Mouse (Mus musculus) adrenal gland, adult (tissue): ENCODE measurements at regions not wholly inside any gene's neighbourhood (a gene's known extent, or its start where the extent isn't known, plus 50 kb on each side); places are given as distances from the start of the nearest gene placed in this dataset.

ENCODE experiments used
- DNase-seq, 2 experiments: peaks; one replicate each; pipeline ENCODE4 v3.0.0; 2022 to 2023; ENCODE audit warnings: low spot score in 1 of 2; ENCODE audit not compliant: inconsistent age in 2 of 2

DNA sequence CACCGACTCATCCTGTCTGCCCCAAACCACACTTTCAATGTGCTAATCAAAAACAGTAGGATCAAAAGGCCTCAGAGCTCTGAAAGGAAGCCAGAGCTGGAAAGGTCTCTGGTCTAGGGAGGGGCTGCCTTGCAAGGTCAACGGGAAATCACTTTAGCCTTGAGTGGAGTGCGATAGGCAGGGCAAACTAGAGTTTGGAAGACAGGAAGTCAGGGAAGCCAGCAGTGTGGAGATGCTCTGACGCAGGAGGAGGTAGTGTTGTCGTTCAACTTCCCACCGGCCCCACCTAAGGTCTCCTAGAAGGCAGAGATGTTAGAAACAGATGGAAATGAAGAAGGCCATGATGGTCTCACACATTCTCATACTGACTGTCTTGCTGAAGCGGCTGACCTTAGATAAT is 52.0 kb upstream of the Trp53i11 start:
- DNase-seq = peak; percentile 75 to 87

- no peak for DNase-seq
Observed at GRCm38 (mm10) chr2:93133301-93133971, 53.9 kb upstream of the Trp53i11 start.

- peak; percentile 81 to 92 for DNase-seq
Observed at GRCm38 (mm10) chr2:93131825-93132623, 55.3 kb upstream of the Trp53i11 start.

GRCm38 (mm10) chr2:93131236-93131635 is 56.1 kb upstream of the Trp53i11 start:
- DNase-seq = no peak

- no peak for DNase-seq
Observed at GRCm38 (mm10) chr2:93129176-93129575, 58.2 kb upstream of the Trp53i11 start.

GRCm38 (mm10) chr2:93126595-93127165 is 60.7 kb upstream of the Trp53i11 start:
- DNase-seq = peak; percentile 85 to 92

GRCm38 (mm10) chr2:93126112-93126511 is 61.2 kb upstream of the Trp53i11 start:
- no peak for DNase-seq

GRCm38 (mm10) chr2:93124866-93125467 is 62.4 kb upstream of the Trp53i11 start:
- DNase-seq = peak; percentile 50 to 80

DNA sequence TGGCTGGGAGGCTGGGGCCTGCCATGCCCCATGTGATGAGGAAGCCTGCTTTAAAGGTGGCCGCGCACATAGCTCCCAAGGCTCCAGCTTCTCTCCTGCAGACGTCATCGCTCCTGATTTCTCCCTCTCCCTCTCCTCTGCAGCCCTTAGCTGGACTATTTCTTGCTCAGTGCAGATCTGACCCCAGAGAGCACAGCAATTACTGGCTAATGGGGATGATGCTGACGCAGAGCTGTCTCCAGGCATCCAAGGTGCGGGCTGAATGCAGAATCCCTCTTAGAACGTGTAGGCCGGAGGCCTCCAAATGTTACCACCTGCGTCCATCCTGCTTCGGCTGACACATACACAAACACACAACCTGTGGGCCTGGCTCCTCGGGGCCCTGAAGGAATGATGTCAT is 63.5 kb upstream of the Trp53i11 start:
- DNase-seq = no peak

GRCm38 (mm10) chr2:93120386-93120785 is 67.0 kb upstream of the Trp53i11 start:
- DNase-seq = no peak

GRCm38 (mm10) chr2:93119001-93119400 is 68.3 kb upstream of the Trp53i11 start:
- DNase-seq = no peak

DNA sequence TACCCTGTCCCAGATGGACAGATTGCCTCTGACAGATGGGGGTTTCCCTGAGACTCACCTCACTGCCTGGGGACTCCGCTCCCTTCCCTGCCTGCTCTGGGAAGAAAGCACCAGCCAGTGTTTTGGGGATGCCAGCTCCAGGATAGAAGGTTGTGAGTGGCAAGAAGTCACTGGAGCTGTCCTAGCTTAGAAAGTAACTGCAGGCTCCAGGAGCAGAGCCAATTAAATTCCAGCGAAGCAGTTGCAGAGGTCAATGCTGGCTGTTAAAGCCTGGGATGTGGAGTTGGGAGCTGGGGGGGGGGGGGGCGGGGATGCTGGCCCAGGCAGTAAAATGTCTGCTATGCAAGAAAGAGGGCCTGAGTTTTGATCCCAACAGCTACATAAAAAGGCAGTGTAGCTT is 69.3 kb upstream of the Prdm11 start:
- DNase-seq = no peak

DNA sequence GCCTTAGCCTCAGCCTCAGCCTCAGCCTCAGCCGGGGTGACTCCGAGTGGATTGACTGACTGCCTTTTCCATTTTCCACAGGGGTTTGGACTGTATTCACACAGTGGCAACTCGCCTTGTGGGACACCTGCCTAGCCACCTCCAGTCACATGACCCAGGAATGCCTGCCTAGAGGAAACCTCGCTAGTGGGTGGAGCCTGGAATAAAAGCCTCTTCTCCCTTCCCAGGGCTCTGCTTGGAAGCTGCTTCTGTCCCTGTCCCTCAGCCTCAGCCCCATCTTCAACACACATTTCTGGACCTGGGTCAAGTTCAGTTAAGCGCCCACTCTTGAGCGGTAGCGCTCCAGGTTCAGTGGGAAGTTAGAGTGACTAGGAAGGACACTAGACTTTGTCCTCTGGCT is 68.0 kb upstream of the Prdm11 start:
- DNase-seq = no peak

DNA sequence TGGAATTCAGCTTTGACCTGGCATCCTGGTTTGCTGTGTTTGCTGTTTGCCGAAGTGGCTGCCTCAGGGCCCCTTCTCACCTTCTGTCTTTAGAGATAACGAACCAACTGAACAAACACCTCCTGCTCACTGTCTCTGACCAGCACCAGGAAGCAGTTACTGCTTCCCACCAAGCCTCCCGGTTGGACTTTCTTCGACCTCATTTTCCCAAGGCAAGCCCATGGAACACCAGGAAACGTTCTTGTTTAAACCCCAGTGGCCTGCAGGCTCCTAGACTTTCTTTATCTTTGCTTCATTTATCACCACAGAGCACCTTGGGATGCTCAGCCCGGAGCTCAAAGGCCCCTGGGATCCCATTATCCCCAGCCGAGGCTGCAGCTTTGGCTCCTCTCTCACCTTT is 66.4 kb upstream of the Prdm11 start:
- no peak for DNase-seq

DNA sequence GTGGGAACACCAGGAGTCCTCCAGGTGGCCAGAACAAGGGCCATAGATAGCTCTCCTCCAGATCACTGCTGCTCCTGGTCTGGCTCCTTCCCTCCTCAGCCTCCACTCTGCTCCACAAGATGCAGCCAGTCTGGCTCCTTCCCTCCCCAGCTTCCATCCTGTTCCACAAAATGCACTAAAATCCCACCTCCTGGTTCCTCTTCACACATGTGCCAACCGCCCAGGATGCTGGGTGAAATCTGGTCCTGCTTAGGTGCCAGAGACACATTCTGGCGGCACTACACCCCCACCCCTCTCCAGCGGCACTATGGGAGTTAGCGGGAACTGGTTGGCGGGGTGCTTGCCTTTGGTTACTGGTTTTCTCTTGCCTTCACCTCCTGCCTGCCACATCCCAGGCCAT is 64.9 kb upstream of the Prdm11 start:
- DNase-seq = no peak

DNA sequence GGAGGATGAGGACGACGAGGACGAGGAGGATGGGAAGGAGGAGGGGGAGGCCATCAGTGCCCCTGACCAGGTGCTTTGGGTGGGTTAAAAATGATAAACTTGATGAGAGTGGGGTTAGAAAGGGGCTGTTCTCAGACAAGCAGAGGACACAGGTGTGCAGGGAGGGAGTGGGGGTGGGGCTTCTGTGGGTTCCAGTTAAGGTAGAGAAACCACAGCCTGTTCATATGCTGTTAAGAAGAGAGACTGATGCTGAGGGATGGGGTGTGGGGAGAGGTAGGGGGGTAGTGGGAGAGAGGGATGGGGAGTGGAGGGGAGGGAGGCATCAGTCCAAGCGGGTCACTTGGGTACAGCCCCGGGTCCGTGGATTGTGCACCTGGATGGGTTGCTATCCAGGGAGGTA is 60.6 kb upstream of the Prdm11 start:
- no peak for DNase-seq

DNA sequence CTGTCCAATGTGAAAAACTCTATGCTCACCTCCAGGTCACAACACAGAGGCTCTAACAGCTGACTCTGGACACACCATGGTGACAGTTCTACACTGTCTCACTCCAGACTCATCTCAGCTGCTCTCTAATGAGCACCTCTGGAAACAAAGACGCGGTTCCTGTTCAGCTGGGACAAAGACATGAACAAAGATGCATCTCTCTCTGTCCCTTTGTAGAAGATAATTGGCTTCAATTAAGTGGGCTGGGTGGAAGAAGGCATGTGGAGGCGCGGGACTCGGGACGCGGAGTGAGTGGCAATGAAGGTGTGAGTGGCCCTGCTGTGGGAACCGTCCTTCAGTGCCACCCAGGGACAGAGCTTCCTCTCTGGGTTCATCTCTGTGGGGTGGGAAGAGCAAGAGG is 56.0 kb upstream of the Prdm11 start:
- DNase-seq = no peak

GRCm38 (mm10) chr2:93099780-93100179 is 53.8 kb upstream of the Prdm11 start:
- DNase-seq = peak; percentile 32 to 65

GRCm38 (mm10) chr2:93097016-93097415 is 51.0 kb upstream of the Prdm11 start:
- DNase-seq = no peak

- DNase-seq = no peak
Observed at GRCm38 (mm10) chr2:93096078-93096729, 50.2 kb upstream of the Prdm11 start.
